Mouse (Mus musculus) leukemia stem cell, adult 10-12 weeks (primary cell): ENCODE data around the gene Hcfc2. TPM values are rescaled to one million over a fixed set of nuclear protein-coding genes. Genes with fewer than 3 reads are reported as not detected.

Source experiments
- polyA plus RNA-seq: library from polyadenylated mRNA; stranded (reverse); fragments of >175 nt; gene quantifications from 2 replicates; pipeline ENCODE4 v1.2.3, GENCODE M21; 2012; ENCODE audit warnings: low replicate concordance

The Hcfc2 gene
- 3.9 and 4.5 TPM in 2 replicates for polyA plus RNA-seq

GRCm38 (mm10) chr10:82695956-82696355 is at the start of gene Hcfc2:
Gene Hcfc2, plus strand, starts transcription at chr10:82696160.

GRCm38 (mm10) chr10:82690494-82690893 is 5.5 kb upstream of the Hcfc2 start, which contains the start of gene Glt8d2:
Gene Glt8d2, minus strand, starts transcription at chr10:82690650.

DNA sequence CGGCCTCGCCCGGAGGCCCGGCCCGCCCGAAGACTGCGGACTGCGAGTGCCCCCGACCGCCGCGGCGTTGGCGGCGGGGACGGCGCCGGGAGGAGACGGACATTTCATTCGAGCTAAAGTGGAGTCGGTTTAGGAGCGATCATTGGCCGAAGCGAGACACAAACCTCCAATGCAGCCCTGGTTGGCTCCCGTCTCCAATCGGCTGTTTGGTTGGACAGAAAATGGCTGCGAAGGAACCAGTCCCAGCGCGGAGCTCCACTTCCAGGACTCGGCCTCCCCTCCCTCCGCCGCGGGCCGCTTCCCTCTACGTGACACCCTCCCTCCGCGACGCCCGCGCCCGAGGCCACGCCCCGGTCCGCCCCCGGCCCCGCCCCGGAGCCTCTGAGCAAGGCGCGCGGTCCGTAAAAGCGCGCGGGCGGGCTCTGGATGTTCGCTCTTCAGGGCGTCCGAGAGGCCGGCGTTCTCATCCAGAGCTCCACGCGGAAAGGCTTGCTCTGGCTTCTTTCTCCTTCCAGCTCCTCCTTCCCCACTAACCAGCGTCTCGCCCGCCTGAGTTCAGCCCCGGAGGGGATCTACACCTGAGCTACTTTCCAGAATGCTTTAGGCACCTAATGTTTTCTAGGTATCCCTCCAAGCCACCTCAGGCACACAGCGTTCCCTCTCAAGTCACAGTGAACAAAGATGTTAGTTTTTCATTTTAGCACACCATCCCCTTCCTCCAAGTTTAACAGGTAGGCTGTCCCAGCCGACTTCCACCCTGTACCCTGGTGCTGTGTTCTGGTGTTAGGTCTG is 68.1 kb downstream of the Hcfc2 start, which contains the start of gene Nfyb:
TSS of gene Nfyb (minus strand) at position 305 of the 792 bp plus-strand sequence.

Other genes starting within 250 kb of the Hcfc2 start
- not detected in 2 replicates for gene Gm1553, start 203.5 kb upstream of the Hcfc2 start, polyA plus RNA-seq
- gene 1190007I07Rik, start 72.9 kb upstream of the Hcfc2 start, polyA plus RNA-seq, result 38.4 and 50.9 TPM in 2 replicates
- 6.7 and 6.9 TPM in 2 replicates for gene Tdg, start 66.3 kb upstream of the Hcfc2 start, polyA plus RNA-seq
- gene Glt8d2, start 5.5 kb upstream of the Hcfc2 start, polyA plus RNA-seq, result not detected in 2 replicates
- 28.4 and 32.5 TPM in 2 replicates for gene Nfyb, start 68.0 kb downstream of the Hcfc2 start, polyA plus RNA-seq
- 126 and 146 TPM in 2 replicates for gene Txnrd1, start 137.8 kb downstream of the Hcfc2 start, polyA plus RNA-seq
- 0.85 and 1.6 TPM in 2 replicates for gene Eid3, start 170.5 kb downstream of the Hcfc2 start, polyA plus RNA-seq